Mouse (Mus musculus) gastrocnemius, postnatal 25 days (tissue): Measurements from ENCODE around the gene Scai. TPM values are rescaled to one million over a fixed set of nuclear protein-coding genes. Genes with fewer than 3 reads are reported as not detected.
"Not testable (repeated sequence)": the region's sequence is repeated elsewhere in the genome, so short reads cannot be mapped to it uniquely, and the experiment has no call there.

Experiments
- DNase-seq: peaks from one replicate; pipeline ENCODE4 v3.0.0; 2022
- long read RNA-seq, 2 experiments: library from polyadenylated mRNA; stranded (forward); transcript quantifications; one replicate each; pipeline ENCODE4 v2.0.0; 2021
- total RNA-seq, 2 experiments: library from RNA; stranded (reverse); gene quantifications; 1 replicate in 1 of 2; 2 replicates in 1 of 2; pipeline ENCODE4 v1.2.3; 2021

Scai gene
- total RNA-seq, result 1 to 10 TPM; 1.8 to 2.9 TPM
- long read RNA-seq, experiment 1, result 0 reads
- long read RNA-seq, experiment 2, result 0 reads

DNA sequence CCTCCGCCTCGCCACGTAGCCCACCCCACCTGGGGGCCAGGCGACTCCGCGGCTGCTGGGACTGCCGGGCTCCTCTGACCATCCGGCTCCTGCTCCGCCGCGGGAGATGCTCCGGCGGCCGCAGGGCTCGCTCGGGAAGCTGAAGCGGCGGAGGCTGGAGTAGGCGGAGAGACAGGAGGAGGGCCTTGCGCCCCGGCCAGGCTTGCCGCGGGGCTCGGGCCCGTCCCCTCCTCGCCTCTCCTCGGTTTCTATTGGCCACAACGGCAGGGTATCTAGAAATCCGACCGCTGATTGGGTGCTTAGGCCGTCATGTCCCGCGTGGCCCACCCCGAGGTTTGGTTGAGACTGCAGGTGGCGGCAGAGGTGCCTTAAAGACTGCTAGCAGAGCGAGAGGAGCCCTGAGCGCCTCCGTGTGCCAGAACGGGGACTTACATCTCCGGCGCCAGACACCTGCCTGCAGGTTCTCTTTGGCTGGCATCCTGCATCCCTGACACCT is at the start of gene Scai:
TSS of gene Scai (minus strand) at position 174 of the 496 bp plus-strand sequence.
- DNase-seq, result peak; percentile 98

DNA sequence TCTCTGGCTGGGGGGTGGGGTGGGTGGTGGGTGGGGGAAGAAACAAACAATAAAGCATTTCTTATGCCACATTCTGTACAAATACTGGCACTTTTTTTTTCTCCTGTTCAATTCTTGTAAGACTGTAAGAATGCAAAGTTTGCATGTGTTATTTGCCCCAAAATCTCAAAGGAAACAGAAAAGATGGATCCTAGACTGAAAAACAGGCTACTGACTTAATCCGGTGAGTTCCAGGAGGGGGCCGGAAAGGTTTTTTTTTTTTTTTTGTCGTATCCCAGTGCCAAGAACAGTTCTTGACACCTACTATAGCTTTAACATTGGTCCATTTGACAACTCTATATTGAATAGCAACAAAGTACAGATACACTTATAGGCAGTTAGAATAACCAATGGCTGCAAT is 36.2 kb upstream of the Scai start:
- no peak for DNase-seq

DNA sequence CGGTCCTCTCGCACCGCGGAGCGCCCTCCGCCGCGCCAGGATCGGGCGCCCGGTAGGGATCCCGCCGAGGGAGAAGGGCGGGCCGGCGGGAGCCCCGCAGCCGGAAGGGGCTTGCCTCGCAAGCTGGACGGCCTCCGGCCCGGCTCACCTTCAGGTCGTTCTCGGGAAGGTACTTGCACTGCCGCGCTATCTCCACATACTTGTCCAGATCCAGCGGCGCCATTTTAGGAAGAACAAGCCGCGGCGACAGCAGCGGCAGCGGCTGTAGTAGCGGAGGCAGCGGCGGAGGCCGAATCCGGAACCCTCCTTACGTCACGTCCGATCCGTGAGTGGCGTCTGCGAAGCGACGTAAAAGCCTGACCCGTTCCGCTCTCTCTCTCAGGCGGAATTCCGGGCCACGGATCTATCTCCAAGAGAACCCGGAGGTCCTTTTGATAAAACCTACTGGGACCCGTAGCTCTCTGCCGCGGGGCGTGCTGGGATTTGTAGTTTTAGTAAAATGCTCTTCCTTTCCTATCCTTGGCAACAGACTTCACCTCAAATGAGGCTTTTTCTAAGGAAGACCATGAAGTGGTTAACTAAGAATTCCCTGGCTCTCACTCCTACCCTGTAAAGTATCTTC is 35.6 kb upstream of the Scai start, which contains the start of gene Ppp6c:
TSS of gene Ppp6c (minus strand) at position 433 of the 622 bp plus-strand sequence.
- DNase-seq, result peak; percentile 91

- DNase-seq, result not testable (repeated sequence)
These were observed 34.9 kb upstream of the Scai start for GRCm38 (mm10) chr2:39225331-39226018.

- no peak for DNase-seq
These were observed 34.1 kb upstream of the Scai start for GRCm38 (mm10) chr2:39224621-39225020.

DNA sequence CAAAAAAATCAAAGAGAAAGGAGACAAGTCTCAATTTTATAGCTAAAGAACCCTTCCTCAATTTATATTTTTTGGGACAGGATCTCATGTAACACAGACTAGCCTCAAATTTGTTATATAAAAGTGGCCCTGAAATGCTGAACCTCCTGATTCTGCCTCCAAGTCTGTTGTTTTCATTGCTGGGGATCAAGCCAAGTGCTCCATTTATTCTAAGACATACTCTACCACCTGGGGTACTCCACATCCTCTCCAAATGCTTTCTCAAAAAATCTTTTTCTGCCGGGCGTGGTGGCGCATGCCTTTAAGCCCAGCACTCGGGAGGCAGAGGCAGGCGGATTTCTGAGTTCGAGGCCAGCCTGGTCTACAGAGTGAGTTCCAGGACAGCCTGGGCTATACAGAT is 29.5 kb upstream of the Scai start:
- no peak for DNase-seq

DNA sequence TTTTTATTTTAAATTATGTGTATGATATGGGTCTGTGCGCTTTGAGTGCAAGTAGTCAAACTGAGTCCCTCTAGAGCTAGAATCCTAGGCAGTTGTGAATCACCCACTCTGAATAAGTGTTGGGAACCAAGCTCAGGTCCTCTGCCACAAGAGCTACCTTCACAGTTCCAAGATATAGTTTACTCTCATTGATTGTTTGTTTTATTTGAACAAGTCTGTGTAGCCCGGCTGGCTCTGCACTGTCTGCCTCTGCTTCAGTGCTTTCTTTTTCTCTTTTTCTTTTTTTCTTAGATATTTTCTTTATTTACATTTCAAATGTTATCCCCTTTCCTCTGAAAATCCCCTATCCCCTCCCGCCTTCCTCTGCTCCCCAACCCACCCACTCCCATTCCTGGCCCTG is 28.5 kb upstream of the Scai start:
- DNase-seq, result no peak

- DNase-seq, result no peak
These were observed 26.6 kb upstream of the Scai start for GRCm38 (mm10) chr2:39217150-39217549.

GRCm38 (mm10) chr2:39210738-39211137 is 20.2 kb upstream of the Scai start:
- DNase-seq, result no peak

DNA sequence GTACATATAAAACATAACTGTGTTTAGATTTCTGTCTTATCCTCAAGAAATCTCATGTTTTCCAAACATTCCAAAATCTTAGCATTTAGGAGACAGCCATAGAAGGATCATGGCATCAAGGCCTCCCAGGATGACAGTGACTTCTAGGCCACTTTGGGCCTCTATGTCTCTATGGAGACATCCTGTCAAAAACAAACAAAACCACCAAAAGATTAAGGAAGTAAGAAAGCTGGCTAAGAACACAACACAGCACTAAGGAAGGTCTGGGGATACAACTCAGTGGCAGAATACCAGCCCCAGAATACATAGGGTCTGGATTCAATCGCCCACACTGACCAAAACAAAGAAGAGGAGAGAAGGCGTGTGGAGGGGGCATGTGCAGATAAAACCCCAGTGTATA is 12.8 kb upstream of the Scai start:
- DNase-seq, result no peak

- DNase-seq, result no peak
These were observed 4.3 kb upstream of the Scai start for GRCm38 (mm10) chr2:39194809-39195208.

- no peak for DNase-seq
These were observed 473 bp downstream of the Scai start for GRCm38 (mm10) chr2:39189961-39190560.

GRCm38 (mm10) chr2:39185942-39186341 is 4.6 kb downstream of the Scai start:
- no peak for DNase-seq

DNA sequence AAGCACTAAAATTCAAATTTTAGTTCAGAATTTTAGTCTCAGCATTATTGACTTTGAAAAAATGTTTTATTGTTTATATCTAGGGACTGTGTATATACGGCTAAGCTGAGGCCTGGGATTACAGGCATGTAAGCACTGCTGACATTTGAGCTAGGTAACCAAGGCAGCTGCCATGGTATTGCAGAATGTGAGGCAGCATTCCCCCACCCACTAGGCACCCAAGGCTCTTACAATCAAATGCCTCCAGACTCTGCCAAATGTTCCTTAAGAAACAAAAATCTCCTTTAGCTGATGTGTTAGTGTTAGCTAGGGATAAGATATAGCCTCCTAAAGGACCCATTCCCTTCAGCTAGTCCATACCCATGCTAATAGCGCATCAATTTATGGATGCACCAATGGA is 6.9 kb downstream of the Scai start:
- DNase-seq, result no peak

- DNase-seq, result no peak
These were observed 29.5 kb downstream of the Scai start for GRCm38 (mm10) chr2:39160996-39161395.

- no peak for DNase-seq
These were observed 32.6 kb downstream of the Scai start for GRCm38 (mm10) chr2:39157916-39158315.

GRCm38 (mm10) chr2:39156821-39157220 is 33.7 kb downstream of the Scai start:
- DNase-seq, result no peak

- DNase-seq, result no peak
These were observed 39.6 kb downstream of the Scai start for GRCm38 (mm10) chr2:39150943-39151342.

- DNase-seq, result no peak
These were observed 42.5 kb downstream of the Scai start for GRCm38 (mm10) chr2:39148075-39148474.

DNA sequence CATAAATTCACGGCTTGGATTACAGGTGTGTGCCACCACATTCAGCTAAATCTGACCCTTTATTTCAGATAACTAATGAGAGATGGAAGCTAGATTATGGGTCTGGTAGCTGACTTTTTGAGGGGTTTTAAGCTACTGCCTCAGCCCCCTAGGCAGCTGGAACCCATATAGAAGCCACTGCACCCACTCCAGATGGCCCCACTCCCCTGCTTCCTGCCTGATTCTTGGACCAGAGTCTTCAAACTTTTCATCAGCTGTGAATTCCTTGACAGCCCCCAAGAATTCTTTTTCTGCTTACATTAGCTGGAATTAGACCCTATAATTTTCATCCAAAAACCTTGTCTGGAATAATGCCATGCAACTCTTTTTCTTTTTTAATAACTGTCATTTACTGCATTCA is 44.1 kb downstream of the Scai start:
- DNase-seq, result no peak

GRCm38 (mm10) chr2:39142357-39142948 is 48.1 kb downstream of the Scai start:
- DNase-seq, result no peak

DNA sequence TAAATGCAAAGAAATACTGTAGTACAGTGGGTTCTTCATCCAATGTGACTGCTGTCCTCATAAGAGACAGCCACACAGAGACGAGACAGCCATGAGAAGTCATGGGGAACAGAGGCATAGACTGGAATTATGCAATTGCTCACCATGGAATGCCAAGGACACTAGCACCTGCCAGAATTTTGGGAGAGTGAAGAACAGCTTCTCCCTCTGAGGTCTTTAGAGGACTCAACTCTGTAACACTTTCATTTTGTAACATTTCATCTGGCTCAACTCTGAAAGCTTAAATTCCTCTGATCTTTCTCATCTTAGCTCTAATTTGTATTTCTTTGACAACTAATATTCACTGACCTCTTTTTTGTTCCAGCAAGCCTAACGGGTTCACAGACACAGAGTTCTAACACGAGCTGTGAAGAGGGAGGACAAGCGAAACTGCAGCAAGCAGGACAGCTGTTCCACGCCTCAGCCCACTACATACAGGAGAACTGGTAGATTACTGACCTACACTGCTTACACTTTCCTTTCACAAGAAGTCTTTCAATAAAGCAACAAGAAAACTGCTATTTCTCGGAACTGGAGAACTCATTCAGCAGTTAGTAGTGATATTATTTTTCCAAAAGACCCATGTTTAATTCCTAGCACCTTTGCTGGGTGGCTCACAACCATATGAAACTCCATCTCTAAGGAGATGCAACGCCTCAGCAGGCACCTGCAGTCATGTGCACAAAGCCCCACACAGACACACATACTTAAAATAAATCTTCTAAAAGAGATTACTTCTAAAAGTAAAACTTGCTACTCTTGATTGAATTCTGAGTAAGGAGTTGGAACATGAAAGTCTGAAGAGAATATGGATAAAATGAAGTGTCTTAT is 49.7 kb downstream of the Scai start:
- peak; percentile 55 for DNase-seq
